Mouse (Mus musculus) CD4-positive, CD25-positive, alpha-beta regulatory T cell, adult 2 months (primary cell): Measurements from ENCODE around the gene Zfp991.
"Not testable (repeated sequence)": the region's sequence is repeated elsewhere in the genome, so short reads cannot be mapped to it uniquely, and the experiment has no call there.

Source experiments
- DNase-seq: peaks from one replicate; pipeline ENCODE4 v3.0.0-alpha.2; 2012; ENCODE audit warnings: low read depth, low spot score

Gene Zfp991

GRCm38 (mm10) chr4:147181969-147182705 lies 50.3 kb downstream of the Zfp991 start:
- not testable (repeated sequence) for DNase-seq

GRCm38 (mm10) chr4:147186824-147187223 lies 55.0 kb downstream of the Zfp991 start:
- DNase-seq: not testable (repeated sequence)

DNA sequence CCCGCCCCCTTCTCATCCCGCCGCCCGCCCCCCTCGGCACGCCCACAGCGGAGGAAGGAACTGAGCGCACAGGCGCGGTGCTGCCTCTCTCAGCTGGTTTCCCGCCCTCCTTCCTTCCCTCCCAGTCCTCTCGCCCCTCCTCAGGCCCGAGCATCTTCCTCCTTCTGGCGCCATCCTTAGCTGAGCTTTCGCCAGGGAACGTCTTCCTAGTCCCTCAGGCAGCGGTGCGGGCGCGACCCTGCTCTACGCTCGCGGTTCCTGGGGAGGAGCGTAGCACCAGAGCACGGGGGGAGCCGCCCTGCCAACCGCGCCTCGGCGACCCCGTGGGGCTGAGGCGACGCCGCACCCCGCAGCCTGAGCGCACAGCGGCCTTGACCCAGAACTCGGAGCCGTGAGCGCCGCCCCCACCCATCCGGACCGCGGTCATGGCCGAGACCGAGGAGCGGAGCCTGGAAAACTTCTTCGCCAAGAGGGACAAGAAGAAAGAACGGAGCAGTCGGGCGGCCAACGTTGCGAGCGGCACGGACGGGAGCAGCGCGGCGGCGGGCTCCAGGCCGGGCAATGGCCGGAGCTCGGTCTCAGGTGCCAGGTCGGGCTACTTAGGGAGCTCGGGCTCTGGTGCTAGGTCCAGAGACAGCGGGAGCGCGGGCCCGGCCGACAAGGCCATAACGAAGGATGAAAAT lies 55.6 kb downstream of the Zfp991 start:
- DNase-seq: peak; percentile 8

DNA sequence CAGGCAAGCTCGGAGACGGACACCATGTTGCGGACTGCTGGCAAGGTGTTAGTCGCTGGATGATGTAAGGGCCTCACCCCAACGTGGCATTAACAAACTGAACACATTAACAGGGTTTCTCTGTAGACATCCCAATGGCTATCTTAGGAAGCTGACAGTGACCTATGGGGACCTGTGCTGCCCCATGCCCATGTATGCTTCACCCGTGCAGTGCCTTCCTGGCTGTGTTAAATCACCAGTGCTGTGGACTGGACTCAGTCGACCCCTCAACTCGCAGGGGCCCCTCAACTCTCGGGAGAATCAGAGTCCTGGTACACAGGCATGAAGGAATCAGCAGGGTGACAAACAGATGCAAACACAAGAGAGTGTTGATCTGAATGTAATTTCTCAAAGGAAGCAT lies 63.3 kb downstream of the Zfp991 start:
- not testable (repeated sequence) for DNase-seq

DNA sequence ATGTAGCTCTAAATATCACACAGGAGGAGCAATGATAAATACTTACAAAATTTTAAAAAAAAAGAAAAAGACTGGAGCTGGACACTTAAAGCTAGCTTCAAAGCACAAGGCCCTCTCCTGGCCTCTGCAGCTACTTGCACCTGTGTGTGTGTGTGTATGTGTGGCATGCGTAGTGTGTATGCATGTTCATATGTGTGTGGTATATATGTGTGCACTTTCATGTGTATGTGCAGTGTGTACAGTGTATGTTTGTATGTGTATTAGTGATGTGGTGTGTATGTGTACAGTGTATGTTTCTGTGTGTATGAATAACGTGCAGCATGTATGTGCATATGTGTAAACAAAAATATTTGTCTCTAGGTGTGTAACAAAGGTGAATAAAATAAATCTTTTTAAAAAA lies 65.4 kb downstream of the Zfp991 start:
- DNase-seq: not testable (repeated sequence)

- DNase-seq: not testable (repeated sequence)
These were observed 67.4 kb downstream of the Zfp991 start for GRCm38 (mm10) chr4:147199055-147199750.

- not testable (repeated sequence) for DNase-seq
These were observed 70.3 kb downstream of the Zfp991 start for GRCm38 (mm10) chr4:147201920-147202660.

- not testable (repeated sequence) for DNase-seq
These were observed 80.5 kb downstream of the Zfp991 start for GRCm38 (mm10) chr4:147212182-147212928.

GRCm38 (mm10) chr4:147214233-147214632 lies 82.4 kb downstream of the Zfp991 start:
- DNase-seq: not testable (repeated sequence)

- not testable (repeated sequence) for DNase-seq
These were observed 85.8 kb downstream of the Zfp991 start for GRCm38 (mm10) chr4:147217676-147218075.

GRCm38 (mm10) chr4:147219319-147220070 lies 87.7 kb downstream of the Zfp991 start:
- DNase-seq: peak; percentile 32

GRCm38 (mm10) chr4:147220226-147220625 lies 88.4 kb downstream of the Zfp991 start:
- not testable (repeated sequence) for DNase-seq

GRCm38 (mm10) chr4:147222021-147222420 lies 90.2 kb downstream of the Zfp991 start:
- DNase-seq: not testable (repeated sequence)

- not testable (repeated sequence) for DNase-seq
These were observed 92.1 kb downstream of the Zfp991 start for GRCm38 (mm10) chr4:147223778-147224435.

DNA sequence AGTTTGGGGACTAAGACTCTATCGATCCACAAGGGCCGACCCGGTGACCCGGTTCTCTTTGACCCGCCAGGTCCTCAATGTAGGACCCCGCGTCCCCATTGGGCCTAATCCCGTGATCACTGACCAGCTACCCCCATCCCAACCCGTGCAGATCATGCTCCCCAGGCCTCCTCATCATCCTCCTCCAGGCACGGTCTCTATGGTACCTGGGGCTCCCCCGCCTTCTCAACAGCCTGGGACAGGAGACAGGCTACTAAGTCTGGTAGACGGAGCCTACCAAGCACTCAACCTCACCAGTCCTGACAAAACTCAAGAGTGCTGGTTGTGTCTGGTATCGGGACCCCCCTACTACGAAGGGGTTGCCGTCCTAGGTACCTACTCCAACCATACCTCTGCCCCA lies 93.8 kb downstream of the Zfp991 start:
- DNase-seq: not testable (repeated sequence)

GRCm38 (mm10) chr4:147230026-147230425 lies 98.2 kb downstream of the Zfp991 start:
- not testable (repeated sequence) for DNase-seq
